Mouse (Mus musculus) heart, embryonic 16.5 days (tissue): ENCODE measurements at regions not wholly inside any gene's neighbourhood (a gene's known extent, or its start where the extent isn't known, plus 50 kb on each side); places are given as distances from the start of the nearest gene placed in this dataset.

Source experiments
- ATAC-seq: fragments of 200-750 bp; cut with Nextera tagmentation; replicated peaks from 2 replicates; pipeline ENCODE4 v1.8.0; 2017; ENCODE audit warnings: moderate number of reproducible peaks; ENCODE audit not compliant: insufficient read depth, low FRiP score; ENCODE audit errors: extremely low read depth
- H3K27ac ChIP-seq: fragments of 300-500 bp; sonication (generic); 2 replicates; pipeline ENCODE4 v1.5.1; 2014; ENCODE audit warnings: mild to moderate bottlenecking, low read length, control low read depth, moderate library complexity
- H3K27me3 ChIP-seq: fragments of 300-500 bp; sonication (generic); 2 replicates; pipeline ENCODE4 v1.6.1; 2014; ENCODE audit warnings: low read length, mixed read lengths; ENCODE audit not compliant: control insufficient read depth, insufficient read depth
- H3K36me3 ChIP-seq: fragments of 300-500 bp; sonication (generic); 2 replicates; pipeline ENCODE4 v1.6.1; 2014; ENCODE audit not compliant: control insufficient read depth, insufficient read depth
- H3K4me1 ChIP-seq: fragments of 300-500 bp; sonication (generic); 2 replicates; pipeline ENCODE4 v1.6.1; 2014; ENCODE audit warnings: low read length, mixed read lengths; ENCODE audit not compliant: control insufficient read depth, insufficient read depth
- H3K4me2 ChIP-seq: fragments of 300-500 bp; sonication (generic); 2 replicates; pipeline ENCODE4 v1.6.1; 2014; ENCODE audit warnings: low read depth, mild to moderate bottlenecking, control low read depth, low read length
- H3K4me3 ChIP-seq: fragments of 300-500 bp; sonication (generic); 2 replicates; pipeline ENCODE4 v1.5.1; 2014; ENCODE audit warnings: mild to moderate bottlenecking, control low read depth, low read length
- H3K9ac ChIP-seq: fragments of 300-500 bp; sonication (generic); 2 replicates; pipeline ENCODE4 v1.6.1; 2014; ENCODE audit warnings: low read length, control low read depth
- H3K9me3 ChIP-seq: fragments of 300-500 bp; sonication (generic); replicated peaks from 2 replicates; pipeline ENCODE4 v1.6.1; 2016; ENCODE audit warnings: low read length; ENCODE audit not compliant: control insufficient read depth
- WGBS: fragments of 180-500 bp; shearing (Covaris S2); extraction: QIAGEN DNeasy Blood & Tissue Kit; methylation state at CpG from one replicate; pipeline ENCODE4 v1.1.7; 2014; 5-methylcytosine and 5-hydroxymethylcytosine counted together

GRCm38 (mm10) chr6:148719062-148719461 lies 112.2 kb downstream of the Ipo8 start:
- Histone ChIP-seq H3K9me3 (no peaks in the 10 kb centered on the region), H3K27ac (no peak overlapping the region), H3K4me3 (no peak overlapping the region), H3K4me1 (no peaks in the 10 kb centered on the region), H3K36me3 (no peaks in the 10 kb centered on the region), H3K27me3 (no peaks in the 10 kb centered on the region), H3K9ac (no peak overlapping the region), H3K4me2 (no peak overlapping the region)
- no peak for ATAC-seq

GRCm38 (mm10) chr6:148710406-148710805 lies 120.9 kb downstream of the Ipo8 start:
- Histone ChIP-seq H3K4me3 (no peak overlapping the region), H3K27ac (no peak overlapping the region), H3K36me3 (no peaks in the 10 kb centered on the region), H3K27me3 (no peaks in the 10 kb centered on the region), H3K4me1 (no peaks in the 10 kb centered on the region), H3K9ac (no peak overlapping the region), H3K9me3 (no peaks in the 10 kb centered on the region), H3K4me2 (no peak overlapping the region)
- ATAC-seq = no peak
- 68% methylated on average over 3 of the region's 3 CpGs for WGBS

DNA sequence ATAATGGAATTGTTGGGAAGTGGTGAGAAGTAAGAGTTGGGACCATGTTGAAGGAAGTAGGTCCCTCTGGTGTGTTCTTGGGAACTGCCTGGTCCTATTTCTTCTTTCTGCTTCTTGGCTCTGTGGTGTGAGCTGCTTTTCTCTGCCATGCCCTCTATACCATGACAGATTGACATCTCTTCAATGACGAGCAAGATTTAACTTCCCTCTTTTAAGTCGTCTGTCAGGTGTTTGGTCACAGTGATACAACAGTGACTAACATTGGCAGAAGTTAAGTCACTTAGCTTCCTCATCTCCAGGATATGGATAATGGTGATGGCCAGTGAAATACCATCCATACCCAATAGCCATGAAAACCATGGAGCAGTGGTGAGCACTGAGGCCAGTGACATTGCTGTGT lies 122.9 kb downstream of the Ipo8 start:
- Histone ChIP-seq H3K36me3 (no peaks in the 10 kb centered on the region), H3K9ac (no peak overlapping the region), H3K9me3 (no peaks in the 10 kb centered on the region), H3K4me3 (no peak overlapping the region), H3K27ac (no peak overlapping the region), H3K4me2 (no peak overlapping the region), H3K27me3 (no peaks in the 10 kb centered on the region), H3K4me1 (no peaks in the 10 kb centered on the region)
- ATAC-seq = no peak
- WGBS = 75% methylated on average over 2 of the region's 2 CpGs

DNA sequence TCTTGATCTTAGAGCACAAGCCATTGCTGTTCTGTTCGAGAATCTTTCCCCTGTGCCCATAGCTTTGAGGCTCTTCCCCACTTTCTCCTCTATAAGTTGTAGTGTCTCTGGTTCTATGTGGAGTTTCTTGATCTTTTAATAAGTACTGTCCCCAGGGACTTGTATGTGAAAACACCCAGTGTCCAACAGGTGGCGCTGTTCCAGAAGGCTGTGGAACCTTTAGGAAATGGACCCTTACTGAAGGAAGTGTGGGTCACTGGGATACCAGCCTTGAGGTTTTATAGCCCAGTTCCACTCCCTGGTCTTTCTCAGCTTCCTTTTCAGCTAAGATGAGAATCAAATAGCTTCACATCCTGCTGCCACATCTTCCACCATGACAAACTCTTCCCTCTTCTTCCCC lies 125.6 kb downstream of the Ipo8 start:
- H3K4me3 ChIP-seq = no peak overlapping the region
- no peak overlapping the region for H3K9ac ChIP-seq
- no peaks in the 10 kb centered on the region for H3K36me3 ChIP-seq
- no peaks in the 10 kb centered on the region for H3K27me3 ChIP-seq
- ATAC-seq = no peak
- H3K4me2 ChIP-seq = no peak overlapping the region
- WGBS = 30% methylated on average over 2 of the region's 2 CpGs
- H3K9me3 ChIP-seq = no peaks in the 10 kb centered on the region
- no peak overlapping the region for H3K27ac ChIP-seq
- H3K4me1 ChIP-seq = no peaks in the 10 kb centered on the region

- H3K36me3 ChIP-seq = no peaks in the 10 kb centered on the region
- no peak overlapping the region for H3K9ac ChIP-seq
- no peaks in the 10 kb centered on the region for H3K9me3 ChIP-seq
- no peak overlapping the region for H3K4me2 ChIP-seq
- H3K27ac ChIP-seq = no peak overlapping the region
- WGBS = 21% methylated on average over 4 of the region's 4 CpGs
- peaks cover 2% of the 10 kb centered on the region; the same call in 1 of the 2 replicates for H3K4me1 ChIP-seq
- ATAC-seq = peak; percentile 63
- H3K27me3 ChIP-seq = no peaks in the 10 kb centered on the region
- no peak overlapping the region for H3K4me3 ChIP-seq
Measured at GRCm38 (mm10) chr6:148693329-148693728, 137.9 kb downstream of the Ipo8 start.

DNA sequence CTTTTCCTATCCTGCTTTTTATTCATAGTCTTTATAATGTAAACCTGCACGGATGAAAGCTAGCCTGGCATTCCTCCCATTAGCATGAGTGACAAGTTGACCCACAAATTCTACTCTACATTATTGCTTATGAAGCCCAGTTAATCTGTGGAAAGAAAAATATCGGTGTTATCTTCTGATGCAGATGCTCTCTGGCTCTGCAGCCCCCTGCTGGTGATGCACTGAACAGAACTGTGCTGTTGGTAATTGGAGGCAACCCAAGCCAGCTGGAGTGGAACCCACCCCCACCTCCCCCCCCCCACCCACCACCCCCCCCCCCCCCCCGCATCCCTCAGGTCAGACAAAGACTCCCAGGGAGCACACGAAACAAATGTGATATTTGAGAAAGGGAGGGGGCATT lies 143.5 kb downstream of the Ipo8 start:
- 40% methylated on average over 3 of the region's 4 CpGs for WGBS
- H3K4me3 ChIP-seq = no peak overlapping the region
- no peak overlapping the region for H3K4me2 ChIP-seq
- no peaks in the 10 kb centered on the region for H3K36me3 ChIP-seq
- H3K4me1 ChIP-seq = no peaks in the 10 kb centered on the region
- H3K27me3 ChIP-seq = no peaks in the 10 kb centered on the region
- no peaks in the 10 kb centered on the region for H3K9me3 ChIP-seq
- no peak; the same call in 1 of the 2 replicates for ATAC-seq
- H3K9ac ChIP-seq = no peak overlapping the region
- no peak overlapping the region for H3K27ac ChIP-seq

GRCm38 (mm10) chr6:148660152-148660551 lies 171.1 kb downstream of the Ipo8 start:
- Histone ChIP-seq H3K9me3 (0 out of 2 replicates have a peak, but pooled peaks cover 3% of the 10 kb centered on the region), H3K27ac (no peak overlapping the region), H3K27me3 (no peaks in the 10 kb centered on the region), H3K4me2 (no peak overlapping the region), H3K4me1 (peaks cover 3% of the 10 kb centered on the region; the same call in 1 of the 2 replicates), H3K4me3 (no peak overlapping the region), H3K36me3 (no peaks in the 10 kb centered on the region), H3K9ac (no peak overlapping the region)
- 60% methylated on average over 2 of the region's 2 CpGs for WGBS
- no peak for ATAC-seq

GRCm38 (mm10) chr6:148653216-148653615 lies 178.1 kb downstream of the Ipo8 start:
- Histone ChIP-seq H3K4me1 (peaks cover 3% of the 10 kb centered on the region; the same call in 1 of the 2 replicates), H3K9me3 (no peaks in the 10 kb centered on the region), H3K4me3 (no peak overlapping the region), H3K27ac (no peak overlapping the region), H3K9ac (no peak overlapping the region), H3K27me3 (no peaks in the 10 kb centered on the region), H3K4me2 (no peak overlapping the region), H3K36me3 (no peaks in the 10 kb centered on the region)
- 58% methylated on average over 3 of the region's 3 CpGs for WGBS
- ATAC-seq = no peak

DNA sequence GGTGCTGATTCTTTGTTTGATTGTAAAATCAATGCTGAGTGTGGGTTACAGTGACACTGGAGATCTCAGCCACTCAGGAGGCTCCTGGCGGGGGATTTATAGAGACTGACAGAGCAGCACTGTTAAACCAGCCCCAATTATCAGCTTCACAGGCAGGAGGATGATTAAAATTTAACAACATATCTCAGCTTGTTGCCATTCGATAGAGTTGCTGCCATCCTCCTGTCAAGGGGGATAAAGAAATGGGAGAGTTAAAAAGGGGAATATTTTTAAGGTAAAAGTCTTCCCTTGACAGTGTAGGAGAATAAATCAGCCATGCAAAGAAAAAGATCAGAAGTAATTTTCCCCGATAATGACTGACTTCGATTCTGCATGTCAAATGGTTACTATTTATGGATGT lies 178.8 kb downstream of the Ipo8 start:
- WGBS = 71% methylated on average over 4 of the region's 4 CpGs

More for the DNA sequence above, 178.8 kb downstream of the Ipo8 start:
- H3K4me3 ChIP-seq = no peak overlapping the region
- no peak overlapping the region for H3K9ac ChIP-seq
- H3K9me3 ChIP-seq = no peaks in the 10 kb centered on the region
- no peak overlapping the region for H3K4me2 ChIP-seq
- H3K4me1 ChIP-seq = no peaks in the 10 kb centered on the region
- H3K36me3 ChIP-seq = no peaks in the 10 kb centered on the region
- no peak for ATAC-seq
- H3K27ac ChIP-seq = no peak overlapping the region
- H3K27me3 ChIP-seq = no peaks in the 10 kb centered on the region
